Mouse (Mus musculus) adrenal gland, adult 8-10 months (tissue): ENCODE results near the gene Nanos2. TPM values are rescaled to one million over a fixed set of nuclear protein-coding genes. Genes with fewer than 3 reads are reported as not detected.

Experiments
- DNase-seq: peaks from one replicate; pipeline ENCODE4 v3.0.0; 2022
- total RNA-seq, 4 experiments: library from RNA; stranded (reverse); gene quantifications; 2 replicates each; pipeline ENCODE4 v1.2.4; 2022

Gene Nanos2
- total RNA-seq, 4 experiments from 2014 or later, result not detected

DNA sequence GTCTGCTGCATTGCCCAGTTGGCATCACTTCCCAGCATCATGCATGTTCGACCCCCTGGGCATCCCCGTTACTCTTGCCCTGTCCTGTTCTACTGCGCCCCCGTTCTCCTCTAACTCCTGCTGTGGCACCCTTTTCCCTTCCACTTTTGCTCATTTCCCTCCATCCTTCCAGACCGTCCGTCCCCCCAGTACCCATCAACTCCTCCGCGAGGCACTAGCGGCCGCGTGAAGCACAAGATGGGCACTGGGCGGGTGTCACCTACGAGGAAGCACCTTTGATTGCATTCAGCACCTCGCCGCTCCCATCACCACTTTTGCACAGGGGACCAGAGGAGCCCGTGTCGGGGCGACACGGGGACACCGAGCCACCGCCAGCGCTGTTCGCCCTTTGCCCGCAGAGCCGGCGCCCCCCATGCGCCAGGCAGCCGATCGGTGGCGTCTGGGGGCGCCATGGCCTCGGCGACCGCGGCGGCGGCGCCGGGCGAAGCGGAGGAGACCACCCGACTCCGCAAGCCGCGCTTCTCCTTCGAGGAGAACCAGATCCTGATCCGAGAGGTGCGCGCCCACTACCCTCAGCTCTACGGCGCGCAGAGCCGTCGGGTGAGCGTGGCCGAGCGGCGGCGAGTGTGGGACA lies 4.6 kb downstream of the Nanos2 start:
- DNase-seq, result no peak

DNA sequence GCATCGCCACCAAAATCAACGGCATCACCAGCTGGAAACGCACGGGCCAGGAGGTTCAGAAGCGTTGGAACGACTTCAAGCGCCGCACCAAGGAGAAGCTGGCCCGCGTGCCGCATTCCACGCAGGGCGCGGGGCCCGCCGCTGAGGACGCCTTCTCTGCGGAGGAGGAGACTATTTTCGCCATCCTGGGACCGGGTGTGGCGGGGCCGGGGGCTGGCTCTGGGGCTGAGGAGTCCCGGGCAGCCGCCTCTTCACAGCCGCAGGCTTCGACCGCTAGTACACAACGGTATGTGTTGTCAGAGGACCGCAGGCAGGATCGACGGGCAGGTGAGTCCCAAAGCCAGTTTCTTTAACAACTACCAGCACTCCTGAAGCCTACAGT lies 5.1 kb downstream of the Nanos2 start:
- DNase-seq, result no peak

DNA sequence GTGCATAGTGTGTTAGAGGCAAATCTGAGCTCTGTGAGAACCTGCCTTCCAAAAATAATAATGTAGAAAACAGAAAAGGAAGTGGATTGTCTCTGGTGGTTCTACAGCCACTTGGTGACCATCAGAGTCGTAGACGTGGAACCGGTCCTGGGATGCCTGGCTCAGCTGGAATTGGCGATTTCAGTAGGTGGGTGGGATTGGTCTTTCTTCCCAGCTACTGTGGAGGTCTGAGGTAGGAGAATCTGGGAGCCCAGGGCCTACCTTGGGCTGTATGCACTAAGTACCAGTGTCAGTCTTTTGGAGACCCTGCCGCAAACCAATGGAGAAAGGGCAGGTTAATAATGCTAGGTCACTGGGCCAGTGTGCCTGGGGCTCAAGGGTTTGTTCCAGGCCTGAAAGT lies 5.8 kb downstream of the Nanos2 start:
- DNase-seq, result no peak

DNA sequence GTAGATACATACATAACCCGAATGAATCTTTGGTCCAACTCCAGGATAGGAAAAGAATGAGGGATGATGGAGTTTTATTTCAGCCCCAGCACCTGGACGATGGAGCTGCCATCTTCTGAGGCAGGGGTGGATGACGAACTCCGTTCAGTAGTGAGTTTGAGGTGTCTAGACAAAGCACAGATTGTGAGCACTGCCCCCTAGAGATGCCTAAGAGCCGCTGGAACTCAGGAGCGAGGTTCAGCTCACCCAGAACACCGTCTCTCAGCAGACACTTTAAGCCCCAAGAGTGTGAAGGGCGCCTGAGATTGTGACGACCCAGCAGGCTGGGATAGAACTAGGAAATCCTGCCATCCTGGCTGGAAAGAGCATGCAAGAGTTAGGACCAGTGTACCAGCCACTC lies 11.6 kb downstream of the Nanos2 start:
- no peak for DNase-seq

DNA sequence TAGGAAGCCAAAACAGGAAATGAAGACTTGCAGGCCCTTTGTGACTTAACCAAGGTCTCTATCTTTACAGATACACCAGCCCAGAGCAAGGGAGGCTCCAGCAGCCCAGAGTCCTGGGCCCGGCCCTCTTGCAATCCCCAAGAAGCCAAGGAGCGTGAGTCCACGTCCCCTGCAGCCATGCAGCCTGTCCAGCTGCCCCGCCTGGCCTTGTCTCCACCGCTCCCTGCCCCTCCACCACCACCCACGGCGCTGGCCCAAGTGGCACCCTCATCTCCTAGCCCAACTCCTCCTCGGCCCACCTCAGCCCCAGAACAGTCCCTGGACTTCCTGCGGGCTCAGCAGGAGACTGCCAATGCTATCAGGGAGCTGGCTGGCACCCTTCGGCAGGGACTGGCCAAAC lies 13.2 kb downstream of the Nanos2 start:
- DNase-seq, result no peak

DNA sequence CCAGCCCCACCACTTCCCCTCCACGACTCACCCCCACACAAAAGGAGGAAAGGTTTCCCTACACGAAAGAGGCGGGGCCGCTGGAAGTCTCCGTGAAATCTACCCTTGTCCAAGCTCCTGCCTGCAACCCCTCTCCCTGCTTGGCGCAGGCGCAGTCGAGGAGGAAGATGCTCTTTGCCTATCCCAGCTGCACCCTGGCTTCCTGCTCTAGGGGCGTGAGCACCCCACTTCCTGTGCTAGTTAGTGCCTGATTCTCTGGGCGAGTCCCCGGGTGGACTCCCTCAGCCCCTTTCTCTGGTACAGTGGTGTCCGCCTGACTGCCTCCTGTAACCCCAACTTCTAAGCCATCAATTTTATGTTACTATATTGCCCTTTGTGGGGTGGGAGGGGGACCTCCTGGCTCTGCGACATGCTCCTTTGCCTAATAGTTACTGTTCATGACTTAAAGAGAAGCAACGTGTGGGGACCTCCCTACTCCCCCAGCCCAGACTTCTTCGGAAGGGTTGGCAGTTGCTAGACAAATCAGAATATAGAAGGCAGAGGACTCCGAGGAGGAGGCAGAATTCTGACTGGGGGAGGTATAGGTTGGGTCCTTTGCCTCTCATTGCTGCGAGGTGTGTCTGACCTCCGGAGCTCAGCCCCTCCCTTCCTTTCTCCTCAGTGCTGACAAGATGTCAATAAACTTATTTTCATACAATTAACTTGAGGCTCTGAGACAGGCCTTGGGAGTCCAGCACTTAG lies 14.0 kb downstream of the Nanos2 start:
- peak; percentile 61 for DNase-seq

DNA sequence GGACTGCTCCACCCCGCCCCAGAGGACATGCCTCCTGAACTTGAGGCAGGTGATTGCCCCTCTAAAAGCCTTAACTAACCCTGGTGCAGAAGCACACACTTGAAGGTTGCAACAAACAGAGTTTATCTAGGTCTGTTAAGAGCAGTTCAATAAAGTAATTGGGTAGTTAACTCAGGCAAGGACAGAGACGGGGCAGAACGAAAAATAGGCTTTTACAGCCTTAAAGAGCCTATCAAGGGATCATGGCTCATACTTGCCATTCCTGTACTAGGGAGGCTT lies 14.5 kb downstream of the Nanos2 start:
- DNase-seq, result no peak

DNA sequence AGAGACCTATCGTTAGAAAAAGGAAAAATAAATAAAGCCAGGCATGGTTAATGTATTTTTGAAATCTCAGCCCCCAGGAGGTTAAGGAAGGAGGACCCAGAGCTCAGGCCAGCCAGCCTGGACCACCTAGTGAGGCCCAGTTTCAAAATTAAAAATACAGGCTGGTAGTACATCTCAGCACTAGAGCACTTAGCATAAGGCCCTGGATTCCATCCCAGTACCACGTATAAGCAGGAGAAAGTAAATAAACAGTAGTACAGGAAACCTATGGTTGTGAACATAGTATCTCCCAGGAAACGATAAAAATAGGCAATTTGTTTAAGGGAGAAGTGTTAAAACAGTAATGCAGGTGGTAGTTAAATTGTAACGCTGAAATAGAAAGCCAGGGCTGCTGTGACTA lies 14.9 kb downstream of the Nanos2 start:
- DNase-seq, result no peak

DNA sequence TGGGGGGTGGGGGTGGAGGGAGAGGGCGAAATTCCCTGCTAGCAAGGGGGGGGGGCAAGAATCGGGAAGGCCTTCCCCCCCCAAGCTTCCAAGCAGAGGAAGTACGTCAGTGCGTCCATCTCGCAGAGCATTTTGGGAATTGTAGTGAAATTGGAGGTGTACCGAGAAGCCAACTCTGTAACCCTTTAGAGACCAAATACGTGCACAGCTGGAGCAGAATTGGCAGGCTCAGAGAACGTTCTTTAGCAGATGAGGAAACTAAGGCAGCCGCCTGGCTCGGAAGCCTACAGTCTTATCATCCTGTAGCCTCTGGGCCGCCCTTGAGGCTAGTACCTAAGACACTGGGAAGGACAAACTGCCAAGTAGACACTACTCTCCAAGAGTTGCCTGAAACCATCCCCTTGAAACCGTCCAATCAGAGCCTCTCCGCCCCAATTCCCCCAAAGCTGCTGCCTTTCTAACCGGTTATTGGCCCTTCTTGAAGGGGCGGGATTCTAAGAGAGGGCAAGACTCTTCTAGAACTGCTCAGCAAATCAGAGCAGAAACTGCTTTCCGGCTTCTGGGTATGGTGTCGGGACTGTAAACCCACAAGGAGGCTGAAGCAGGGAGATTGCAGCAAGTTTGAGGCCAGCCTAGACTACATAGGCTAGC lies 15.8 kb downstream of the Nanos2 start:
- peak; percentile 74 for DNase-seq

DNA sequence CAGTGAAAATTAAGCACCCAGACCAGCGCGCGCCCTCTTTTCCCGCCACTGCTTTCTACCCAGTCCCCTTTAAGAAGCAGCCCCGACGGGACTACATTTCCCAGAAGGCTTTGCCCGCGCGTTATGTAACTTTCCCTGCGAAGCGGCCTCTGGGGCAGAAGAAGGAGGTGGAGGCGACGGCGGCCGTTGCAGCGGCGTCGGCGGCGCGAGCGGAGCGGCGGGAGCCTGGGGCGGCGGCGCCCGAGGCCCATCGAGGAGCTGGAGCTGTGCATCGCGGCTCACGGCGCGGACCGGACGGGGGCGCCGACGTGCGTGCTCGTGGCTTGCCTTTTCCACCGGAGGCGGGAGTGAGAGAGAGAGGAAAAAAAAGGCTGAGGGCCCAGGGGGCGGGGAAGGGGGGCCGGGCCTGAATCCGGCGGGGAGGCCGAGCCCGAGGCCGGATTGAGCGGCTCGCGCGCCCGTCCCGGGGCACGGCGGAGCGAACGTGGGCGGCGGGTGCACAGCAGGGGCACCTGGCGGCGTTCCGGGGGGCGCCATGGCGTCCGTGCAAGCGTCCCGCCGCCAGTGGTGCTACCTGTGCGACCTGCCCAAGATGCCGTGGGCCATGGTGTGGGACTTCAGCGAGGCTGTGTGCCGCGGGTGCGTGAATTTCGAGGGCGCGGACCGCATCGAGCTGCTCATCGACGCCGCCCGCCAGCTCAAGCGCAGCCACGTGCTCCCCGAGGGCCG lies 16.9 kb downstream of the Nanos2 start, which contains the start of gene Irf2bp1:
Gene Irf2bp1 (plus strand): TSS at position 143 of the 729 bp plus-strand sequence.
- DNase-seq, result peak; percentile 93

DNA sequence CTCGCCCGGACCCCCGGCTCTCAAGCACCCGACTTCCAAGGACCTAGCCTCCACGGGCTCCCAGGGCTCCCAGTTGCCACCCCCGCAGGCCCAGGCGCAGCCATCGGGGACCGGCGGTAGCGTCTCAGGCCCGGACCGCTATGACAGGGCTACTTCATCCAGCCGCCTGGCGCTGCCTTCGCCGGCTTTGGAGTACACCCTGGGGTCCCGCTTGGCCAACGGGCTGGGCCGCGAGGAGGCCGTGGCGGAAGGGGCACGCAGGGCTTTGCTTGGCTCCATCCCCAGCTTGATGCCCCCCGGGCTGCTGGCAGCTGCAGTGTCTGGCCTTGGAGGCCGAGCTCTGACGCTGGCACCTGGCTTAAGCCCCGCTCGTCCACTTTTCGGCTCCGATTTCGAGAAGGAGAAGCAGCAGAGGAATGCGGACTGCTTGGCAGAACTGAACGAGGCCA lies 17.5 kb downstream of the Nanos2 start:
- peak; percentile 45 for DNase-seq

DNA sequence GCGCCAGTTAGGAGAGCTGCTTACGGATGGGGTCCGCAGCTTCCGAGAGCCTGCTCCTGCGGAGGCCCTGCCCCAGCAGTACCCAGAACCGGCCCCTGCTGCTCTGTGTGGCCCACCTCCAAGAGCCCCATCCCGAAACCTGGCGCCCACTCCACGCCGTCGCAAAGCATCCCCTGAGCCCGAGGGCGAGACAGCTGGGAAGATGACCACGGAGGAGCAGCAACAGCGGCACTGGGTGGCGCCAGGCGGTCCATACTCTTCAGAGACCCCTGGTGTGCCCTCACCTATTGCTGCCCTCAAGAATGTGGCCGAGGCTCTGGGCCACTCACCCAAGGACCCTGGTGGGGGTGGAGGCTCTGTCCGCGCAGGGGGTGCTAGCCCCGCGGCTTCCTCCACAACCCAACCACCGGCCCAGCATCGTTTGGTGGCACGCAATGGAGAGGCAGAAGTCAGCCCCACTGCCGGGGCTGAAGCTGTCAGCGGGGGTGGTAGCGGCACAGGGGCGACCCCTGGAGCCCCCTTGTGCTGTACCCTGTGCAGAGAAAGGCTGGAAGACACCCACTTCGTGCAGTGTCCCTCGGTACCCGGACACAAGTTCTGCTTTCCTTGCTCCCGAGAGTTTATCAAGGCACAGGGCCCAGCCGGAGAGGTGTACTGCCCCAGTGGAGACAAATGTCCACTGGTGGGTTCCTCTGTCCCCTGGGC lies 18.4 kb downstream of the Nanos2 start:
- no peak for DNase-seq

DNA sequence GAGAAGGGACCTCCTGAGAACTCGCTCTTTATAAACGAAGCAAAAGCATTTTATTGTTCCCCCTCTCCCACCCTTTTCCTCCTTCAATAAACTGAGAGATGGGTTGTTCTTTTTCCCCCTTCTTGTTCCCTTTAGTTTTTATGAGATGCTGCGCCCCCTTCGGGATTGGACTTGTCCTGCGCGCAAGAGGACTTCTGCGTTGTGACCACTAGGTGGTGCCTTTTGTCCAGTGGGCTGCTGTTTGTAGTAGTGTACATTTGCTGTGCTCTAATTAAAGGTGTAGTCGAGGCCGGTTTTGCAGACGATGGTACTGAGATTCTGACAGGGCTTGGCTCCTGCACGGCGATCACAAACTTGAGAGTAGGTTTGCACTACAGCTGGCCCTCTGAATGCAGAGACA lies 19.3 kb downstream of the Nanos2 start:
- peak; percentile 72 for DNase-seq

DNA sequence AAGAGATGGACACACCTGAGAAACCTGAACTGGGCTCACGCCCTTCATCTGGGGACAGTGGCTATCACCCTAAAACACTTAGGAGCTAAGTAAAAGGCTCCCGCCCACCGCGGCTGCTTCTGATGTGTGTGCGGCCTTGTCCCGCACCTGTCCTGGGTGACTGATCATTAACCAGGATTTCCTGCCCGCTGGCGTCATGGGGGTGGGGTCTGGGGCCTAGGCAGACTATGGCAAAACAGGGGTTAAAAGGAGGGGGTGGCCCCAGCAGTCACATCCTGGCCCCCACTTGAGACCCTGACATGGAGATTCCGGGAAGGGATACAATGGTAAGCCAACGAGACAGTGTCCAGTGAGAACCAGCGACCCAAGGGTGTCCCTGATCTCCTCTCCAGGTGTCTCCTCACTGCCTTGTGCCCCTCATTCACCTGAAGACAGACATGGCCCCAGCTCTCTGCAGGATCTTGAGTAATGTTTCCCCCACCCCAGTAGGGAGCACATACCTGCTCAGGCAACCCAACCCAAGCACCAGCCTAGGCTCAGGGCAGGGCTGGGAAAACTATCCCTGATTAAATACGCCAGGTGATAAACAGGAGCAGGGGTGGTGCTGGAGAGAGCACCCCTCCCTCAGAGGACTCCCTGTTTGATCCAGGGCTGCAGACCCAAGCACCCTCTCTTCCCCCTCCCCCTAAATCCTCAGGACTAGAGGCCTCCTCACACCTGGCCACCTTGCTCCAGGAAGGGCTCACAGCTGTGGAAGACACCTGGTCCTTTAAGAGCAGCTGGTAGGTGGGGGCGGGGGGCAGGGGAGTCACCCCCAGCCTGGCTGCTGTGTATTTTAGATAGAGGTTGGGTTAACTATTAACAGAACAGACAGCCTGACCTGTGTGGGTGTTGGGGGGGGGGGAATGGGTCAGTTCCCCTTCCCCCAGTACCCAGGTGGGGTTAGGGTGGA lies 20.1 kb downstream of the Nanos2 start:
- DNase-seq, result no peak

DNA sequence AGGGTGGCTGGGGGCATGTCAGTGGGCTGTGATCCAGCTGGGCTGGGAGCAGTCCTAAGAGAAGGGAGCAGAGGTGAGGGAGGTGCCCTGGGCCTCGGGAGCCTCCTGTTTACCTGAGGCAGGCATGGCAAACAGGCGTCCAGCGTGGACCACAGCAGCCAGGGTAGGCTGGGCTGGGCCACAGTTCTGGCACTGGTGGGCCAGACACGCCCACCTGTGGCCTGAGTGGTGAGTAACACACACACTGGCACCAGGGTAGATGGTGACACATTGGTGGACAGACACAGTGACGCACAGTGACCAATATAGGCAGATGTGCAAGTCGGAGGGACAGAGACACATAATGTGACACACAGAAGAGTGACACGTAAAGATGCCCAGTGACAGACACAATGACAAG lies 23.4 kb downstream of the Nanos2 start:
- DNase-seq, result no peak

DNA sequence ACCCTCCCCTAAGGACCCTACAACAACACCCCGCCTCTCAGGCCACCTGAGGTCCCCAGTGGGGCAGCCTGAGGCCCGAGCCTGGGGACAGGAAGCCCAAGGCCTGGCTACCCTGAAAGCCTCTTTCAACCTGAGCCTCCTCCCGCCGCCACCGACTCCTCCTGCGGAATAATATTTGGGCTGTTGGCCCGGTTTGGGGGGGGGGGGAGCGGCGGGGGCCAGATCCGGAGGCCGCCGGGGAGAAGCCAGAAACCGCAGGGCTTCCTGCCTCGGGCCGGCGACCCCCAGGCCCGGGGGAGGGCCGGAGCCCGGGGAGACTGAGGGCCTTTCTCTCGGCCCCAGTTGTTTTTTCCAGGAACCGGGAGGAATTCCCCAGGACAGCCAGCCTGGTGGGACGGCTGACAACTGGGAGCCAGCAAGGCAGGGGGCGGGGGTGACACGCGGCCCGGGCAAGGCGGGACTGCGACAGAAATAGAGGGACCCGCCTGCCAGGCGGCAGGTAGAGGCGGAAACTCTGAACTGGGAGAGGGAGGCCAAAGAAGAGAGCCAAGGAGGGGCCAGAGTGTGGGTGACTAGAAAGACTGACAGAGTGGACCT lies 24.9 kb downstream of the Nanos2 start:
- DNase-seq, result no peak

DNA sequence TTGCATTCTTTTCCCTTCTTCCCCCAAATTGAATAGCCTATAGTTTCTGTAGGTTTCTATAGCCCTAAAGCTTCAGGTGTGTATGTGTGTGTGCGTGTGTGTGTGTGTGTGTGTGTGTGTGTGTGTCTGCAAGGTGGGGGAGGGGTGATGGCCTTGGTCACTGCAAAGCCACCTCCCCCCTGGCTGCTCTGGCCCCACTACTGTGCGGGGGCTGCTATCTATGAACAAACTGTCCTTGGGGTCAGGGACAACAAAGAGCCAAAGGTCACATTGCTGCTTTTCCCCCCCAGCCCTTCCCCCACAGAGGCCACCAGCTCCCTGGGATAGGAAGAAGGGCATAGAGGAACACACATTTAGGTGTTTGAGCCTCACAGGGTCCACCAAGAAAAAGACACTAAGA lies 25.7 kb downstream of the Nanos2 start:
- DNase-seq, result no peak

DNA sequence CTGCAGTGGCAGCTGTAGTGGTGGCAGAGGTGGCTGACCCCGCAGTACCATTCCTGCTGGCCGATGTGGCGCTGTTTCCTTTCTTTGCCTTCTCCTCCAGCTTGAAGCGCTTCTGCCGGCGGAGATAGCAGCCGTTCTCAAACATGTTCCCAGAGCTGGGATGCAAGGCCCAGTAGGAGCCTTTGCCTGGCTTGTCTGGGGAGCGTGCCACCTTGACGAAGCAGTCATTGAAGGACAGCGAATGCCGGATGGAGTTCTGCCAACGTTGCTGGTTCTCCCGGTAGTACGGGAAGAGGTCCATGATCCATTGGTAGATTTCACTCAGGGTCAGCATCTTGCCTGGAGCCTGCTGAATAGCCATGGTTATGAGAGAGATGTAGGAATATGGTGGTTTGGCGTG lies 27.3 kb downstream of the Nanos2 start:
- DNase-seq, result no peak

DNA sequence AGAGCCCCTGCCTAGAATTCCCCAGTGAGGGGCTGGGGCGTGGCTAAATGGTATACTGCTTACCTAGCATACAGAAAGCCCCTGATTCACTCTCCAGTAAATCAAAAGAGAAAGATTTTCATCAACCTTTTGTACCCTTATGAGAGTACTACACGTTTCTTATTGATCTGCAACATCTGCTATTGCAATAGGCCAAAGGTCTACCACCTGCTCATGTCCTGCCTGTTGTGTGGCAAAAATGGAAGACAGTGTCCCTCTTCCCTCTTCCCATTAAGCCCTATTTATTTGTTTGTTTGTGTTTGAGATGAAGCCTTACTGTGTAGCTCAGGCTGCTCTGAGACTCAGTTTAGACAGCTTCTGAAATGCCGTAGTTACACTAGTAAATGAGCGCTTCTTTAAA lies 28.8 kb downstream of the Nanos2 start:
- no peak for DNase-seq

DNA sequence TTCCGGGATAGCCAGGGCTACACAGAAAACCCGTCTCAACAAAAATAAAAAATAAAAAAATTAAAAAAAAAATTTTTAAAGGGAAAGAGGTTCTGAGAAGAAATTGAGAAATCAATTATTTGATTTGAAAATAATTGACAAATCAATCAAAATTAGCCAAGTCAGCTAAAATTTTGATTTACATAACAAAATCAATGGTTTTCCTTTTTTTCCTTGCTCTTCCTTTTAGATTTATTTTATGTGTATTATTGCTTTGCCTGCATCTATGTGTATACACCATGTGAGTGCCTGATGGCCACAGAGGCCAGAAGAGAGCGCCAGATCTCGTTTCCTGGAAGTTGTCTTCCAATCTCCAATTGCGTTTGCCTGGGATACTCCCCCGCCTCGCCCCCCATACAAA lies 30.7 kb downstream of the Nanos2 start:
- DNase-seq, result no peak

DNA sequence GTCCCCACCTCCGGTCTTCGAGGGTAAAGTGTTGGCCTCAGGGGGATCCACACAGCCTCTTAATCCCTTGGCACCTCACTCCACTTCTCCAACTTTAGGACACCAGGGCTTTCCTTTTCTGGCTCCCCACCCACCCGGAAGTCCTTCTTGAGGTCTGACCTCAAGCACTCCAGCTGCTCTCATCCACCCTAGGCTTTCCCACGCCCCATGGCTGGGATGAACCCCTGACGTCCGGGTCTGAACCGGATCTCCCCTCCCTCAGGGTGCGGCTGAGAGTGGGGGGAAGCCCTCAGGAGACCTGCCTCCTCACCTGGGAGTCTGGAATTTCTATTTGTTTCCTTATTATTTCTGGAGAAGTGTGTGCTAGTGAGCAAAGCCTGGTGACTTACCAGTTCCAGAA lies 33.8 kb downstream of the Nanos2 start:
- DNase-seq, result no peak
